Mouse (Mus musculus) C2C12 (cell line): ENCODE measurements around the gene Map3k11.

ENCODE experiments used
- CTCF ChIP-seq: IDR thresholded peaks from one replicate; pipeline ENCODE4 v1.5.1; 2011; ENCODE audit not compliant: control insufficient read depth, insufficient read depth, insufficient read length
- FOSL1 ChIP-seq: IDR thresholded peaks from one replicate; pipeline ENCODE4 v1.8.0; 2011; ENCODE audit warnings: mild to moderate bottlenecking, low read length; ENCODE audit not compliant: poor library complexity, insufficient read depth, severe bottlenecking
- MAX ChIP-seq: IDR thresholded peaks from one replicate; pipeline ENCODE4 v1.6.1; 2011; ENCODE audit warnings: mild to moderate bottlenecking, control low read depth

DNA sequence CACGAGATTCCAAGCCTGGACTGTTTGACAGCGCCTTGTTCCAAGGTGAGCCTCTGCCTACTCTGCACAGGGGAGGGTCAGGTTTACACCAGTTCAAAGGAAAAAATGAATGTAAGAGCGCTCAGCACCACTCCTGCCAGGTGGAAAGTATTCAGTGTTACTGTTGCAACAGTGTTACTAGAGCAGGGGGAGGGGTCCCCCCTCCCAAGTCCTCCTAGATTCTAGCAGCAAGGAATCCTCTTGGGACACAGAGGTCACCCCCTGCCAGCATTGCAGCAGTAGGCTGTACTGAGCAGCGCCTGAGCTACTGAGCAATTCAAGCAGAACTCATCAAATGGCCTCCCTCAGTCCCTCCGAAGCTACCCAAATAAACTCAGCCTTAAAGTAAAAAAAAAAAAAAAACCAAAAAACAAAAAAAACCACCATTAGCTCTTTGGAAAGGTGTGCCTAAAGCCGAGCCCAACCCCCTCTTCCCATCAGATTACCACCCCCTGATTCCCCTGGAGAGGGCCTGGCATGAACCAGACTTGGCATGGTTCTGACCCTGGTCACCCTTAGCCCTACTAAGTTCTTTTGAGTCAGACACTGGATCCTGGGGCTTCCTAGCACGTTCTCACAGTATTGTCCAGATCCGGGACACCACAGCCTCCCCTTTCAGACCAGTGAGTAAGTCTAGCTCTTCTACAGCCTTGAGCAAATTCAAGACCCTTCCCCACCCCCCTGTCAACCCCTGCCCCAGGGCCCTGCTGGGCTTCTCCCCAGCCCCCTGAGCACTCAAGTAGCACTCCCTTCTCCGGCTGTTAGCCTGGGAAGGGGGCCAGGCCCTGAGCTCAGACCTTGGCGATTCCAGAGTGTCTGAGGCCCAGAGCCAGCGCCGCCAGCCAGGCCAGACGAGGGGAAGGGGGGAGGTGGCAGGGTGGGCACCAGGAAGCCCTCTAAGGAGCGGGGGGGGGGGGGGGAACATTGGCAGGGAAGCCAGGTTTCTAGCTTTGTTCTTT is 52.1 kb downstream of the Map3k11 start, which contains the start of gene Ltbp3:
- TF ChIP-seq FOSL1 (no peak), CTCF (no peak), MAX (no peak)
